Mouse (Mus musculus) brain, embryonic 14.5 days (tissue): Measurements from ENCODE around the gene Dock1. TPM values are rescaled to one million over a fixed set of nuclear protein-coding genes. Genes with fewer than 3 reads are reported as not detected.

Source experiments
- DNase-seq: peaks from one replicate; pipeline ENCODE4 v3.0.0-alpha.2; 2011; ENCODE audit warnings: low read depth
- CTCF ChIP-seq: fragments of 200-500 bp; IDR thresholded peaks from 2 replicates; pipeline ENCODE4 v1.5.1; 2012; ENCODE audit warnings: inconsistent platforms, mild to moderate bottlenecking, moderate library complexity, borderline replicate concordance; ENCODE audit not compliant: insufficient read depth, insufficient read length; ENCODE audit errors: extremely low read depth
- POLR2A ChIP-seq: fragments of 200-500 bp; IDR thresholded peaks from 2 replicates; pipeline ENCODE4 v1.6.1; 2012; ENCODE audit warnings: mild to moderate bottlenecking, inconsistent platforms, borderline replicate concordance; ENCODE audit not compliant: poor library complexity, insufficient read depth, insufficient read length, severe bottlenecking; ENCODE audit errors: extremely low read depth
- polyA plus RNA-seq: library from polyadenylated mRNA; depleted of rRNA; stranded (reverse); fragments of >200 nt; gene quantifications from 2 replicates; pipeline ENCODE4 v1.2.3, GENCODE M21; 2012

Dock1 gene
- polyA plus RNA-seq, 1 experiment, result 10.8 TPM

- no peak for TF ChIP-seq CTCF
- TF ChIP-seq POLR2A, result no peak
- peak; percentile 18 for DNase-seq
These were observed 9.1 kb downstream of the Dock1 start for GRCm38 (mm10) chr7:134679314-134680158.

DNA sequence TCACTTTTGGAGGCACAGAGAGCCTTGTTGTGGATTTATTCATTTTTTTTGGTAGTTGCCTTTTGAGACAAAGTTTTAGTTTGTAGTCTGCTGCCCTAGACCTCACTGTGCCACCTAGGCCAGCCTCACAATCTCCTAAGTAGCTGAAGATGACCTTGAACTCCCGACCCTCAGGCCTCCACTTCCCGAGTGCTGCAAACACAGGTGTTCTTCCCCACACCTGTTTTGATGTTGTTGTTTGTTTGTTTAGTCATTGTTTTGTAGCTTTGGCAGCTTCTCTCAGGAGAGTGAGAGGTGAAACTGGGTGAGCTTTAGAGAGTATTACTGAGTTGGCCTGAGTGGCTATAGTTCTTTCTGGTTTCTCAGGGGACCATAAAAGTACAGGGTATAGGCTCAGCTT, 9.7 kb downstream of the Dock1 start:
- DNase-seq, result no peak
- TF ChIP-seq CTCF (no peak), POLR2A (no peak)

GRCm38 (mm10) chr7:134681729-134682527, 11.5 kb downstream of the Dock1 start:
- DNase-seq, result no peak
- TF ChIP-seq POLR2A (no peak), CTCF (no peak)

GRCm38 (mm10) chr7:134688332-134688731, 17.9 kb downstream of the Dock1 start:
- no peak for TF ChIP-seq CTCF
- TF ChIP-seq POLR2A, result no peak
- DNase-seq, result no peak

GRCm38 (mm10) chr7:134690118-134690517, 19.7 kb downstream of the Dock1 start:
- TF ChIP-seq CTCF (no peak), POLR2A (no peak)
- no peak for DNase-seq

- no peak for DNase-seq
- TF ChIP-seq CTCF (no peak), POLR2A (no peak)
These were observed 20.4 kb downstream of the Dock1 start for GRCm38 (mm10) chr7:134690806-134691205.

DNA sequence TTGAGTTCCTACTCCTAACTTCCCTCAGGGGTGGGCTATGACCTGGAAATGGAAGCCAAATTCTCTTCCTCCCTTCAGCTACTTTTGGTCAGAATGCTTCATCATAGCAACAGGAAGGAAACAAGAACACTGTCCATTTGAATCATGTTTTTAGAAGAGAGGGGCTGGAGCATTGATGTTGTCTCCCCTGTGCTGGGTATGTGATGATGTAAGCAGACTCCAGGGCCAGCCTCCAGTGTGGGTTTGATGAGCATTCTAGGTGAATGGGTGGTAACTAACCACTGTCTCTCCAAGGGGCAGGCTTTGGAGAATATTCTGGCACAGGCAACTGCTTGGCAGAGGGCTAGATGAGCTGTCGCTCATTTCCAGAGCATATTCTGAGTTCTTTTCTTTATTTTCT, 22.9 kb downstream of the Dock1 start:
- no peak for DNase-seq
- TF ChIP-seq CTCF (no peak), POLR2A (no peak)

DNA sequence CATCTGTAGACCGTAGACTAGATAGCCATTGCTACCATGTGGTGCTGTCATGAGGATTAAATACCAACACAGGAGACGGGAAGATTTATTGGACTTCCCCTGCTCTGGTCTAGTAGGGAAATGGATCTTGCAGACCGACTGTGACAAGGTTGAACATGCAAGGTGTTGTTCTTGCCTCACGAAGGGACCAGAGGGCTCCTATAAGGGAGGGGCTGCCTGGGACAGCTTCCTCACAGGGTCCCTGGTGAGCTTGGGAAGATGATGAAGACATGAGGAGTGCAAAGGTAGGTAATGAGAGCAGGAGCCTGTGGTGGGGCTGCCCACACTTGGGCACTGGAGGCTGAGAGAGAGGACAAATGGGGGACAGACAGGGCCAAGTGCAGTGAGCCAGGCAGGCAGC, 25.0 kb downstream of the Dock1 start:
- TF ChIP-seq POLR2A (no peak), CTCF (no peak)
- DNase-seq, result no peak

GRCm38 (mm10) chr7:134696126-134696979, 25.9 kb downstream of the Dock1 start:
- no peak for TF ChIP-seq CTCF
- TF ChIP-seq POLR2A, result no peak
- no peak for DNase-seq

DNA sequence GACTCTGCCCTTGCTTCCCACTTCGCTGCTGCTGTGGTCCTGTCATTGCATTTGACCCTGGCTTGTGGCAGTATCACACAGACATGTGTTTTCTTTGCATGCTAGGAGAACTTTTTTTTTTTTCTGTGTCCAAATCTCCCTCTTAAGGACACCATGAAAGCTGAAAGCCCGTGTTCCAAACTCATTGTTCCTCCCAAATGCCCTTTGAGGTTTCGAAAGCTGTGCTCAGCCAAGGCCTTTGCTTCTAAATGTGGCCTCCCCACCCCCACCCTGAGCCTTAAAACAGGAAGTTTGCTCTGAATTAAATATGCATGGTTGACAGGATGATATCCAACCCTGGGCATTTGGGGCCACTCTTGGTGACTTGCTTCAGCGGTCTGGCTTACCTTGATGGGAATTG, 27.0 kb downstream of the Dock1 start:
- DNase-seq, result no peak
- TF ChIP-seq POLR2A (no peak), CTCF (no peak)

- TF ChIP-seq POLR2A, result no peak
- no peak for TF ChIP-seq CTCF
- no peak for DNase-seq
These were observed 27.8 kb downstream of the Dock1 start for GRCm38 (mm10) chr7:134698246-134698645.

GRCm38 (mm10) chr7:134700001-134700400, 29.5 kb downstream of the Dock1 start:
- DNase-seq, result no peak
- TF ChIP-seq CTCF (no peak), POLR2A (no peak)
